Mouse (Mus musculus): Measurements from ENCODE around the gene Plcd3. TPM values are rescaled to one million over a fixed set of nuclear protein-coding genes. Genes with fewer than 3 reads are reported as not detected.

Plcd3 gene
- total and polyA plus RNA-seq, 3 experiments, result 2.0 to 2.6 TPM; not detected in 1

DNA sequence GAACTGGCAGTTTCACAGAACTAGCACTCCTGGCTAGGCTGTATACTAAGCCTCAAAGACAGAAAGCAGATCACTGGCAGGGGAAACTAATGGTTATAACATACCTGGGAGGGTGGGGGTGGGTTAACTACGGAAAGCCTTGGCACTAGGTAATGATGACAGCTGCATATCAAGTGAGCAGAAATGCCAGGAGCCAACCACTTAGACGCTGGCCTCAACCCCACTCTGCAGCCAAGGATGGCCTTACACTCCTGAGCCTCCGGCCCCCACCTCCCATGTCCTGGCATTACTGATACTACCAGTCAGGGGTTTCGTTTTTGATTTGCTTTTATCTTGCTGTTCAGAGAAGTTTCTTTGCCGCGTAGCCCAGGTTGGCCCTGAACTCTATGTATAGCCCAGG is 5.7 kb downstream of the Plcd3 start:
- TF ChIP-seq POLR2AphosphoS2 (IDR thresholded peaks at IDR 0.05; ENCODE audit: low read length) (no peak), ZKSCAN1 (IDR thresholded peaks at IDR 0.05; ENCODE audit: low read depth, low read length) (no peak), GABPA (IDR thresholded peaks at IDR 0.05; ENCODE audit: low read depth, low read length) (no peak), CHD1 (IDR thresholded peaks at IDR 0.05; ENCODE audit: low read depth, low read length) (no peak), SIN3A (IDR thresholded peaks at IDR 0.05; ENCODE audit: low read length) (no peak), USF2 (IDR thresholded peaks at IDR 0.05; ENCODE audit: borderline replicate concordance in 1 of 2, insufficient read depth in 1 of 2, low read depth in 1 of 2, low read length in 2 of 2) (no peak)
- Histone ChIP-seq H3K9ac (ENCODE audit: control insufficient read depth, low read depth, low read length, poor library complexity, severe bottlenecking) (no peak overlapping the region), H3K4me3 (ENCODE audit: control insufficient read depth in 1 of 2, insufficient read depth in 1 of 2, low read depth in 2 of 2, low read length in 2 of 2) (no peak overlapping the region), H3K4me1 (ENCODE audit: control insufficient read depth in 1 of 2, insufficient read depth in 2 of 2, low read length in 2 of 2) (peaks cover 0 to 5% of the 10 kb centered on the region in 2 experiments; a peak in 1 of 4 replicates), H3K27ac (ENCODE audit: control insufficient read depth, low read depth, low read length) (no peak overlapping the region), H3K9me3 (replicated peaks; ENCODE audit: insufficient read depth, low read length) (no peaks in the 10 kb centered on the region), H3K27me3 (ENCODE audit: control insufficient read depth in 1 of 2, insufficient read depth in 2 of 2, low read length in 2 of 2) (no peaks in the 10 kb centered on the region), H3K79me2 (ENCODE audit: control insufficient read depth, insufficient read depth, low read length, poor library complexity) (no peaks in the 10 kb centered on the region), H3K36me3 (ENCODE audit: control insufficient read depth in 1 of 2, insufficient read depth in 2 of 2, low read length in 2 of 2) (no peaks in the 10 kb centered on the region)
- DNase-seq (ENCODE audit: low read depth, low spot score), result no peak

DNA sequence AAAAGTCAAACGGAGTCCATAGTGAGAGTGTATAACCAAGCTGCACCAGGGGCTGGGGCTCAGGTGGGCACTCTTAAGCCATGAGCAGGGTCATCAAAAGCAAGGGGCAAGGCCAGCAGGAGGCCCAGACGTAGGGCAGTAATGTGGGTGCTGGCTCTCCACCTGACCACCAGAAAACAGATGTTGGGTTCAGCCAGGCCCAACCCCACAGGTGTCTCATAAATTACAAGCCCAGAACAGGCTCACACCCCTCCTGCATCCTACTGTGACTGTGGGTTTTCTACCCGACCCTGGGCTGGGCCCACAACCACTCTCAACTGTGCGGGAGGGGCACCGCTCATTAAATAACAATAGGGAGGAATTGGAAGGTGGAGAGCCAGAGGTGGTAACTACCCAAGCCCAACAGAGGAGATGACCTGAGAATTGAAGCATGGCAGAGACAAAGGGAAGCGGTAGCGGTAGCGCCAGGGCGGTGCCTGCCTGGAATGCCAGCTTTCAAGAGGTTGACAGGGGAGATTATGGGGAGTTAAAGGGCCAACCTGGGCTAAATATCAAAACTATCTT is 6.3 kb downstream of the Plcd3 start:
- Histone ChIP-seq H3K27ac (ENCODE audit: control insufficient read depth, low read depth, low read length) (no peak overlapping the region), H3K36me3 (ENCODE audit: control insufficient read depth in 1 of 2, insufficient read depth in 2 of 2, low read length in 2 of 2) (no peaks in the 10 kb centered on the region), H3K9me3 (replicated peaks; ENCODE audit: insufficient read depth, low read length) (no peaks in the 10 kb centered on the region), H3K9ac (ENCODE audit: control insufficient read depth, low read depth, low read length, poor library complexity, severe bottlenecking) (no peak overlapping the region), H3K27me3 (ENCODE audit: control insufficient read depth in 1 of 2, insufficient read depth in 2 of 2, low read length in 2 of 2) (no peaks in the 10 kb centered on the region), H3K4me3 (ENCODE audit: control insufficient read depth in 1 of 2, insufficient read depth in 1 of 2, low read depth in 2 of 2, low read length in 2 of 2) (no peak overlapping the region), H3K79me2 (ENCODE audit: control insufficient read depth, insufficient read depth, low read length, poor library complexity) (no peaks in the 10 kb centered on the region), H3K4me1 (ENCODE audit: control insufficient read depth in 1 of 2, insufficient read depth in 2 of 2, low read length in 2 of 2) (peaks cover 0 to 5% of the 10 kb centered on the region in 2 experiments; a peak in 1 of 4 replicates)
- no peak for DNase-seq (ENCODE audit: low read depth, low spot score)
- TF ChIP-seq TCF12 (IDR thresholded peaks at IDR 0.05; ENCODE audit: low read depth, low read length) (no peak), NELFE (IDR thresholded peaks at IDR 0.05; ENCODE audit: low read depth, low read length) (no peak), UBTF (IDR thresholded peaks at IDR 0.05; ENCODE audit: borderline replicate concordance, insufficient read depth, low read depth, low read length) (no peak), ETS1 (IDR thresholded peaks at IDR 0.05; ENCODE audit: low read depth, low read length) (no peak), MAZ (IDR thresholded peaks at IDR 0.05; ENCODE audit: low read depth, low read length) (no peak), KAT2A (conservative IDR thresholded peaks at IDR 0.05; ENCODE audit: low read depth, low read length) (no peak), ELF1 (IDR thresholded peaks at IDR 0.05; ENCODE audit: low read depth, low read length) (no peak), RCOR1 (IDR thresholded peaks at IDR 0.05; ENCODE audit: low read depth, low read length) (no peak), GABPA (IDR thresholded peaks at IDR 0.05; ENCODE audit: low read depth, low read length) (no peak), TAL1 (IDR thresholded peaks at IDR 0.05; ENCODE audit: low read length) (no peak), E2F4 (IDR thresholded peaks at IDR 0.05; ENCODE audit: borderline replicate concordance, low read depth, low read length) (no peak), GATA1 (IDR thresholded peaks at IDR 0.05; ENCODE audit: low read depth, low read length) (no peak), MXI1 (IDR thresholded peaks at IDR 0.05; ENCODE audit: low read depth, low read length) (no peak), SMC3 (IDR thresholded peaks at IDR 0.05; ENCODE audit: low read depth, low read length) (no peak), CHD2 (IDR thresholded peaks at IDR 0.05; ENCODE audit: low read length) (no peak), CHD1 (IDR thresholded peaks at IDR 0.05; ENCODE audit: low read depth, low read length) (no peak), POLR2AphosphoS2 (IDR thresholded peaks at IDR 0.05; ENCODE audit: low read length) (no peak), ZC3H11A (IDR thresholded peaks at IDR 0.05; ENCODE audit: low read depth, low read length) (no peak), CTCF (IDR thresholded peaks at IDR 0.05 in 2 of 3, conservative IDR thresholded peaks at IDR 0.05 in 1 of 3; ENCODE audit: control insufficient read depth in 1 of 3, insufficient read depth in 1 of 3, low read depth in 2 of 3, low read length in 3 of 3, poor library complexity in 1 of 3, severe bottlenecking in 1 of 3) (no peak), NRF1 (IDR thresholded peaks at IDR 0.05; ENCODE audit: insufficient read depth, low read depth, low read length, poor library complexity, severe bottlenecking) (no peak)
